Mouse (Mus musculus) adrenal gland, adult 18-20 months (tissue): ENCODE measurements around the gene Scgb1b11. TPM values are rescaled to one million over a fixed set of nuclear protein-coding genes. Genes with fewer than 3 reads are reported as not detected.
"Not testable (repeated sequence)": the region's sequence is repeated elsewhere in the genome, so short reads cannot be mapped to it uniquely, and the experiment has no call there.

Experiments used
- DNase-seq, 2 experiments: peaks; one replicate each; pipeline ENCODE4 v3.0.0; 2021 to 2022; ENCODE audit warnings: low spot score in 2 of 2
- long read RNA-seq, 2 experiments: library from polyadenylated mRNA; stranded (forward); transcript quantifications; one replicate each; pipeline ENCODE4 v2.0.0; 2021
- total RNA-seq, 2 experiments: library from RNA; stranded (reverse); gene quantifications; 1 replicate in 1 of 2; 2 replicates in 1 of 2; pipeline ENCODE4 v1.2.3; 2021

The Scgb1b11 gene
- not detected for total RNA-seq
- long read RNA-seq, experiment 1, result 0 reads
- long read RNA-seq, experiment 2, result 0 reads

DNA sequence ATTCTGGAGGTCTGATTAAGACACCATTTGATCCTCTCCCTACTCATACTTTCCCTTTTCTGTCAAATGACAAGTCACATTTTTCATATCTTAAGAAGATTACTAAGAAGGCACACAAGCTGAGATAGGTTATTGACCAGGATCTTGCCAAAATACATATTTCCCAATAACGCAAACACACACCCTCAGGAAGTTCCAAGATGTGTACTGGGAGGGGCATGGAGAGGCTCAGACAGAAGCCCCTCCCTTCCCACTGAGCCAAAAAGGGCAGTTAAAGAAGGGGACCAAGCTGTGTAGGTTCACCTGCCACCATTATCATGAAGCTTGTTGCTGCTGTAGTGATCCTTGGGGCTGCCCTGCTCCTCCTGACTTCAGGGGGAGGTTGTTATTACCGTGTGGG is at the start of gene Scgb1b11:
Scgb1b11 (plus strand) TSS at position 301 of the 400 bp plus-strand sequence.
- DNase-seq, result not testable (repeated sequence)

DNA sequence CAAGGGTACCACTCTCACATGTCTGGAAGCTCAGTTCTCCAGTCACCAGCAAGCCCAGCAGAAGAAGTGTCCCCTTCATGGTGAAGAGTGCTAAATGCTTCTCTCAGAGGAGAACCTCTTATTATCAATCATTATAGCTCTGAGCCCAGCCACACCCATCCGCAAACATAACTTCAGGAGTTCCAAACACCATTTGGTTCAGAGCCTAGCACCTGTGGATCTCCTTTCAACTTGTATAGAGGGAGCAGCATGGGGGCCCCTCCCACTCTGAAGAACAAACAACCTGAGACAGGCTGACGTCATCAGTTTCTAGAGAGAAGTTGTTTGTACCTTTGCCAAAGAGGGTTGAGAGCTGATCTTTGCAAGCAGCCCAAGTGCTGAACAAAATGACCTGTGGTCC is 11.6 kb upstream of the Scgb1b11 start, which contains the start of gene Scgb2b11:
Scgb2b11 (minus strand) TSS at position 101 of the 400 bp plus-strand sequence.
- not testable (repeated sequence) for DNase-seq

Other genes starting within 250 kb of the Scgb1b11 start
- not detected for gene Scgb1b10, start 122.0 kb upstream of the Scgb1b11 start, total RNA-seq
- gene Scgb2b11, start 11.7 kb upstream of the Scgb1b11 start, total RNA-seq, result not detected
- not detected for gene Scgb2b12, start 104.4 kb downstream of the Scgb1b11 start, total RNA-seq
- gene Scgb1b12, start 111.3 kb downstream of the Scgb1b11 start, total RNA-seq, result not detected
- not detected for gene Scgb1b29, start 218.7 kb downstream of the Scgb1b11 start, total RNA-seq